Mouse (Mus musculus) thymus, adult 2 months (tissue): ENCODE measurements around the gene Brix1.

ENCODE experiments used
- CTCF ChIP-seq: fragments of 200-500 bp; IDR thresholded peaks from 2 replicates; pipeline ENCODE4 v1.5.1; 2012; ENCODE audit warnings: mild to moderate bottlenecking, control low read depth, low read length, moderate library complexity, borderline replicate concordance; ENCODE audit not compliant: control insufficient read depth, poor library complexity, insufficient read depth; ENCODE audit errors: extremely low read depth
- POLR2A ChIP-seq: fragments of 200-500 bp; IDR thresholded peaks from 2 replicates; pipeline ENCODE4 v1.6.1; 2012; ENCODE audit warnings: mild to moderate bottlenecking, low read length, control low read depth, moderate library complexity; ENCODE audit not compliant: control insufficient read depth, poor library complexity, insufficient read depth; ENCODE audit errors: extremely low read depth

- TF ChIP-seq POLR2A (no peak), CTCF (no peak)
These were observed 45.6 kb upstream of the Brix1 start for GRCm38 (mm10) chr15:10531352-10531751.
